In genomic region chr13:63106574-63106973, GRCm38 (mm10) we compare ENCODE assay signal across 33 mouse cellular contexts.
A peak's percentile ranks its signal among the peaks of the same experiment; 100 is the strongest.
DNase-seq lines count a peak whose midpoint lies in the region; ATAC-seq and TF ChIP-seq lines count a peak whose summit lies in the region.
"Had no signal": no experiment of that assay in that cellular context is flagged by ENCODE, and none has a peak within 500 bp of the region (broad histone marks: within the 10 kb centered on the region; RNA-seq: fewer than 3 reads in every experiment).

No protein-coding gene starts in this region.

- TF ChIP-seq POLR2A in myocyte (IDR thresholded peaks at IDR 0.05; ENCODE audit: insufficient read length, low read depth): no peak

- no peak overlapping the region for H3ac ChIP-seq in myocyte (ENCODE audit: control insufficient read depth, insufficient read length)

- peak; percentile 79 for DNase-seq in heart, adult 11 months
- no peak for DNase-seq in heart, embryonic 10.5 days (ENCODE audit: low spot score)
- peak; percentile 2 for DNase-seq in kidney, postnatal 10 days
- DNase-seq in kidney, adult 9 months: no peak
- DNase-seq in brain, adult 2 months (ENCODE audit: low read depth, low spot score): peak; percentile 48
- no peak for DNase-seq in spleen, postnatal 14 days (ENCODE audit: low spot score in 2 of 2)
- DNase-seq: adrenal gland, adult 8-10 months; adrenal gland, postnatal 25 days; B cell, adult 2 months; cerebellum, adult 11 months; cerebellum, adult 2 months; cerebellum, postnatal 10 days; cerebellum, postnatal 36 days; embryo, embryonic 11 days; gastrocnemius, adult 2 months; gastrocnemius, postnatal 14 days; heart, postnatal 10 days; heart, postnatal 4 days had no signal

- H3K4me3 ChIP-seq in heart, embryonic 10.5 days: no peak overlapping the region
- no peak overlapping the region for H3K4me3 ChIP-seq in myocyte
- H3K4me3 ChIP-seq: embryonic facial prominence, embryonic 10.5 days; embryonic facial prominence, embryonic 13.5 days; forebrain, embryonic 10.5 days; forebrain, embryonic 13.5 days; gastrocnemius, adult 2 months; heart, embryonic 12.5 days; heart, embryonic 15.5 days had no signal

- WGBS in heart, embryonic 10.5 days: 56% methylated on average over 2 of the region's 2 CpGs

- H3K4me2 ChIP-seq in myocyte (ENCODE audit: low read depth): no peak overlapping the region
- H3K4me2 ChIP-seq: embryonic facial prominence, embryonic 13.5 days; forebrain, embryonic 13.5 days; heart, embryonic 12.5 days; heart, embryonic 15.5 days; hindbrain, embryonic 14.5 days had no signal

- no peak for ATAC-seq in activated CD4-positive, CD25-positive, alpha-beta regulatory T cell, adult 4 months
- ATAC-seq: forebrain, embryonic 13.5 days; forebrain, embryonic 16.5 days; hindbrain, postnatal 0 days; inflammation-experienced regulatory T-cells, adult 6 months; intestine, embryonic 16.5 days had no signal

- H3K27ac ChIP-seq in heart, embryonic 10.5 days: no peak overlapping the region
- H3K27ac ChIP-seq: embryonic facial prominence, embryonic 10.5 days; embryonic facial prominence, embryonic 13.5 days; forebrain, embryonic 10.5 days; forebrain, embryonic 13.5 days; gastrocnemius, adult 2 months; heart, embryonic 15.5 days; hindbrain, embryonic 14.5 days; hindbrain, postnatal 0 days had no signal

- H3K9me3 ChIP-seq in heart, embryonic 10.5 days: no peaks in the 10 kb centered on the region
- H3K9me3 ChIP-seq: embryonic facial prominence, embryonic 10.5 days; embryonic facial prominence, embryonic 13.5 days; forebrain, embryonic 13.5 days; G1E; heart, embryonic 12.5 days; heart, embryonic 15.5 days had no signal

- peaks cover 11% of the 10 kb centered on the region for H3K4me1 ChIP-seq in heart, embryonic 10.5 days

- H3K27me3 ChIP-seq in heart, embryonic 10.5 days (ENCODE audit: insufficient read depth, poor library complexity, severe bottlenecking): no peaks in the 10 kb centered on the region
- H3K27me3 ChIP-seq in myocyte (ENCODE audit: control insufficient read depth, insufficient read depth, insufficient read length): no peaks in the 10 kb centered on the region
- H3K27me3 ChIP-seq: CH12.LX; embryonic facial prominence, embryonic 13.5 days; heart, embryonic 12.5 days; heart, embryonic 15.5 days had no signal

- H3K79me2 ChIP-seq in myocyte (ENCODE audit: control insufficient read depth, insufficient read depth): no peaks in the 10 kb centered on the region

- no peaks in the 10 kb centered on the region for H3K36me3 ChIP-seq in heart, embryonic 10.5 days
- H3K36me3 ChIP-seq in myocyte (ENCODE audit: control insufficient read depth, insufficient read depth): no peaks in the 10 kb centered on the region
- H3K36me3 ChIP-seq: embryonic facial prominence, embryonic 10.5 days; embryonic facial prominence, embryonic 13.5 days; forebrain, embryonic 10.5 days; G1E; heart, embryonic 12.5 days; heart, embryonic 15.5 days had no signal

TF ChIP-seq in myocyte, 11 proteins besides CTCF, POLR2A, EP300 and RAD21:
- TF ChIP-seq CEBPB (IDR thresholded peaks at IDR 0.05; ENCODE audit: insufficient read depth, poor library complexity, severe bottlenecking) (no peak), REST (IDR thresholded peaks at IDR 0.05; ENCODE audit: insufficient read depth, insufficient read length) (no peak), SRF (IDR thresholded peaks at IDR 0.05; ENCODE audit: control insufficient read depth, insufficient read length, low read depth) (peak; percentile 82), TCF12 (IDR thresholded peaks at IDR 0.05; ENCODE audit: insufficient read depth, poor library complexity, severe bottlenecking) (no peak), MYOD1 (IDR thresholded peaks at IDR 0.05; ENCODE audit: control insufficient read depth in 1 of 3, insufficient read length in 2 of 3, low read depth in 2 of 3) (no peak), MAX (IDR thresholded peaks at IDR 0.05; ENCODE audit: low read depth) (no peak), USF1 (IDR thresholded peaks at IDR 0.05; ENCODE audit: low read depth) (no peak)

Comparison
In these comparisons a context has a peak if more than half of its experiments do, and no peak if none do; other contexts are left out.
1. DNase-seq: peak in heart, adult 11 months (single experiment), kidney, postnatal 10 days (single experiment) and brain, adult 2 months (single experiment); none in heart, embryonic 10.5 days (single experiment), kidney, adult 9 months (single experiment) and spleen, postnatal 14 days (0 of 2).